Mouse (Mus musculus): ENCODE results near the gene BC005537. TPM values are rescaled to one million over a fixed set of nuclear protein-coding genes. Genes with fewer than 3 reads are reported as not detected.

Gene BC005537
- polyA plus RNA-seq, 1 experiment from 2014 or later: 19.2 TPM

Other genes starting within 250 kb of the BC005537 start
- gene Ripor2, start 219.5 kb upstream of the BC005537 start, polyA plus RNA-seq (2014; fragmentation: Nextera tagmentation; extraction: Ambion mirVana): 5.8 and 6.5 TPM in 2 replicates
- gene Armh2, start 60.4 kb upstream of the BC005537 start, polyA plus RNA-seq (2014; fragmentation: Nextera tagmentation; extraction: Ambion mirVana): not detected in 2 replicates
- 116 and 127 TPM in 2 replicates for gene Gmnn, start 39.7 kb upstream of the BC005537 start, polyA plus RNA-seq (2014; fragmentation: Nextera tagmentation; extraction: Ambion mirVana)
- gene Acot13, start 29.9 kb downstream of the BC005537 start, polyA plus RNA-seq (2014; fragmentation: Nextera tagmentation; extraction: Ambion mirVana): 196 and 201 TPM in 2 replicates
- gene Tdp2, start 30.0 kb downstream of the BC005537 start, polyA plus RNA-seq (2014; fragmentation: Nextera tagmentation; extraction: Ambion mirVana): 40.8 and 44.9 TPM in 2 replicates
- gene D130043K22Rik, start 43.5 kb downstream of the BC005537 start, polyA plus RNA-seq (2014; fragmentation: Nextera tagmentation; extraction: Ambion mirVana): not detected in 2 replicates
- 7.9 and 8.1 TPM in 2 replicates for gene Aldh5a1, start 136.0 kb downstream of the BC005537 start, polyA plus RNA-seq (2014; fragmentation: Nextera tagmentation; extraction: Ambion mirVana)
- gene Gpld1, start 141.5 kb downstream of the BC005537 start, polyA plus RNA-seq (2014; fragmentation: Nextera tagmentation; extraction: Ambion mirVana): 0.11 and 0.42 TPM in 2 replicates
- gene Mrs2, start 218.7 kb downstream of the BC005537 start, polyA plus RNA-seq (2014; fragmentation: Nextera tagmentation; extraction: Ambion mirVana): 20.1 and 21.1 TPM in 2 replicates

Data from heart, embryonic 11.5 days (tissue).